Mouse (Mus musculus): ENCODE data around the gene Dmrtb1. TPM values are rescaled to one million over a fixed set of nuclear protein-coding genes. Genes with fewer than 3 reads are reported as not detected.

The Dmrtb1 gene
- total and polyA plus RNA-seq, 2 experiments: not detected

GRCm38 (mm10) chr4:107725432-107725831, 41.4 kb upstream of the Dmrtb1 start:
- H3K36me3 ChIP-seq (ENCODE audit: control insufficient read depth, insufficient read depth, low read length): no peaks in the 10 kb centered on the region
- H3K27me3 ChIP-seq (ENCODE audit: control insufficient read depth, insufficient read depth, low read length): peaks cover 3% of the 10 kb centered on the region; the same call in 1 of the 2 replicates
- 71% methylated on average over 9 of the region's 9 CpGs for WGBS
- H3K4me1 ChIP-seq (ENCODE audit: control insufficient read depth, insufficient read depth, low read length): no peaks in the 10 kb centered on the region
- no peaks in the 10 kb centered on the region for H3K79me2 ChIP-seq (ENCODE audit: control insufficient read depth, insufficient read depth, low read length)
- H3K4me3 ChIP-seq (ENCODE audit: insufficient read depth, low read depth, low read length): no peak overlapping the region
- no peak for DNase-seq (ENCODE audit: extremely low read depth, low read depth, low spot score)
- no peak overlapping the region for H3K9ac ChIP-seq (ENCODE audit: low read depth, low read length)
- no peak for TF ChIP-seq CTCF (IDR thresholded peaks at IDR 0.05; ENCODE audit: low read depth, low read length)
- no peak for TF ChIP-seq POLR2A (IDR thresholded peaks at IDR 0.05; ENCODE audit: extremely low read depth, insufficient read depth, low read length)
- H3K27ac ChIP-seq (replicated peaks; ENCODE audit: insufficient read depth, low read depth, low read length): no peak overlapping the region

GRCm38 (mm10) chr4:107720043-107720830, 36.2 kb upstream of the Dmrtb1 start:
- Histone ChIP-seq H3K79me2 (ENCODE audit: control insufficient read depth, insufficient read depth, low read length) (no peaks in the 10 kb centered on the region), H3K4me3 (ENCODE audit: insufficient read depth, low read depth, low read length) (no peak overlapping the region), H3K9ac (ENCODE audit: low read depth, low read length) (no peak overlapping the region), H3K36me3 (ENCODE audit: control insufficient read depth, insufficient read depth, low read length) (no peaks in the 10 kb centered on the region), H3K4me1 (ENCODE audit: control insufficient read depth, insufficient read depth, low read length) (no peaks in the 10 kb centered on the region), H3K27ac (replicated peaks; ENCODE audit: insufficient read depth, low read depth, low read length) (no peak overlapping the region), H3K27me3 (ENCODE audit: control insufficient read depth, insufficient read depth, low read length) (0 out of 2 replicates have a peak, but pooled peaks cover 2% of the 10 kb centered on the region)
- no peak for TF ChIP-seq CTCF (IDR thresholded peaks at IDR 0.05; ENCODE audit: low read depth, low read length)
- TF ChIP-seq POLR2A (IDR thresholded peaks at IDR 0.05; ENCODE audit: extremely low read depth, insufficient read depth, low read length): no peak
- 51% methylated on average over 11 of the region's 11 CpGs for WGBS
- no peak for DNase-seq (ENCODE audit: extremely low read depth, low read depth, low spot score)

- TF ChIP-seq POLR2A (IDR thresholded peaks at IDR 0.05; ENCODE audit: extremely low read depth, insufficient read depth, low read length): no peak
- no peak for TF ChIP-seq CTCF (IDR thresholded peaks at IDR 0.05; ENCODE audit: low read depth, low read length)
- Histone ChIP-seq H3K27ac (replicated peaks; ENCODE audit: insufficient read depth, low read depth, low read length) (no peak overlapping the region), H3K27me3 (ENCODE audit: control insufficient read depth, insufficient read depth, low read length) (0 out of 2 replicates have a peak, but pooled peaks cover 2% of the 10 kb centered on the region), H3K36me3 (ENCODE audit: control insufficient read depth, insufficient read depth, low read length) (no peaks in the 10 kb centered on the region), H3K9ac (ENCODE audit: low read depth, low read length) (no peak overlapping the region), H3K4me3 (ENCODE audit: insufficient read depth, low read depth, low read length) (no peak overlapping the region), H3K79me2 (ENCODE audit: control insufficient read depth, insufficient read depth, low read length) (no peaks in the 10 kb centered on the region), H3K4me1 (ENCODE audit: control insufficient read depth, insufficient read depth, low read length) (no peaks in the 10 kb centered on the region)
- no peak for DNase-seq (ENCODE audit: extremely low read depth, low read depth, low spot score)
- WGBS: 58% methylated on average over 5 of the region's 5 CpGs
These were observed 35.1 kb upstream of the Dmrtb1 start for GRCm38 (mm10) chr4:107719161-107719560.

- TF ChIP-seq CTCF (IDR thresholded peaks at IDR 0.05; ENCODE audit: low read depth, low read length) (no peak), POLR2A (IDR thresholded peaks at IDR 0.05; ENCODE audit: extremely low read depth, insufficient read depth, low read length) (no peak)
- Histone ChIP-seq H3K4me3 (ENCODE audit: insufficient read depth, low read depth, low read length) (no peak overlapping the region), H3K79me2 (ENCODE audit: control insufficient read depth, insufficient read depth, low read length) (no peaks in the 10 kb centered on the region), H3K9ac (ENCODE audit: low read depth, low read length) (no peak overlapping the region), H3K27ac (replicated peaks; ENCODE audit: insufficient read depth, low read depth, low read length) (no peak overlapping the region), H3K4me1 (ENCODE audit: control insufficient read depth, insufficient read depth, low read length) (no peaks in the 10 kb centered on the region), H3K36me3 (ENCODE audit: control insufficient read depth, insufficient read depth, low read length) (no peaks in the 10 kb centered on the region), H3K27me3 (ENCODE audit: control insufficient read depth, insufficient read depth, low read length) (0 out of 2 replicates have a peak, but pooled peaks cover 2% of the 10 kb centered on the region)
- 83% methylated on average over 8 of the region's 8 CpGs for WGBS
- DNase-seq (ENCODE audit: extremely low read depth, low read depth, low spot score): no peak
These were observed 34.7 kb upstream of the Dmrtb1 start for GRCm38 (mm10) chr4:107718720-107719119.

GRCm38 (mm10) chr4:107717718-107718313, 33.8 kb upstream of the Dmrtb1 start:
- 66% methylated on average over 8 of the region's 8 CpGs for WGBS
- no peak for TF ChIP-seq POLR2A (IDR thresholded peaks at IDR 0.05; ENCODE audit: extremely low read depth, insufficient read depth, low read length)
- TF ChIP-seq CTCF (IDR thresholded peaks at IDR 0.05; ENCODE audit: low read depth, low read length): no peak
- DNase-seq (ENCODE audit: extremely low read depth, low read depth, low spot score): no peak
- Histone ChIP-seq H3K9ac (ENCODE audit: low read depth, low read length) (no peak overlapping the region), H3K27me3 (ENCODE audit: control insufficient read depth, insufficient read depth, low read length) (0 out of 2 replicates have a peak, but pooled peaks cover 2% of the 10 kb centered on the region), H3K36me3 (ENCODE audit: control insufficient read depth, insufficient read depth, low read length) (no peaks in the 10 kb centered on the region), H3K79me2 (ENCODE audit: control insufficient read depth, insufficient read depth, low read length) (no peaks in the 10 kb centered on the region), H3K27ac (replicated peaks; ENCODE audit: insufficient read depth, low read depth, low read length) (no peak overlapping the region), H3K4me1 (ENCODE audit: control insufficient read depth, insufficient read depth, low read length) (no peaks in the 10 kb centered on the region), H3K4me3 (ENCODE audit: insufficient read depth, low read depth, low read length) (no peak overlapping the region)

Measured in liver, adult 2 months (tissue).